Mouse (Mus musculus) heart, embryonic 15.5 days (tissue): ENCODE data around the gene Ankrd10. TPM values are rescaled to one million over a fixed set of nuclear protein-coding genes. Genes with fewer than 3 reads are reported as not detected.
"Not testable (repeated sequence)": the region's sequence is repeated elsewhere in the genome, so short reads cannot be mapped to it uniquely, and the experiment has no call there.

Source experiments
- ATAC-seq: fragments of 200-750 bp; cut with Nextera tagmentation; replicated peaks from 2 replicates; pipeline ENCODE4 v1.8.0; 2017; ENCODE audit warnings: low read depth, moderate TSS enrichment; ENCODE audit not compliant: insufficient number of reproducible peaks, insufficient read depth, low FRiP score
- H3K27ac ChIP-seq: fragments of 300-500 bp; sonication (generic); 2 replicates; pipeline ENCODE4 v1.5.1; 2015; ENCODE audit warnings: mild to moderate bottlenecking, inconsistent platforms
- H3K27me3 ChIP-seq: fragments of 300-500 bp; sonication (generic); 2 replicates; pipeline ENCODE4 v1.6.1; 2015; ENCODE audit warnings: inconsistent platforms
- H3K36me3 ChIP-seq: fragments of 300-500 bp; sonication (generic); 2 replicates; pipeline ENCODE4 v1.6.1; 2015; ENCODE audit warnings: mild to moderate bottlenecking, inconsistent platforms
- H3K4me1 ChIP-seq: fragments of 300-500 bp; sonication (generic); replicated peaks from 2 replicates; pipeline ENCODE4 v1.6.1; 2015; ENCODE audit warnings: inconsistent platforms
- H3K4me2 ChIP-seq: fragments of 300-500 bp; sonication (generic); 2 replicates; pipeline ENCODE4 v1.6.1; 2015; ENCODE audit warnings: inconsistent platforms, mild to moderate bottlenecking, moderate library complexity
- H3K4me3 ChIP-seq: fragments of 300-500 bp; sonication (generic); 2 replicates; pipeline ENCODE4 v1.5.1; 2015; ENCODE audit warnings: mild to moderate bottlenecking, inconsistent platforms
- H3K9ac ChIP-seq: fragments of 300-500 bp; sonication (generic); 2 replicates; pipeline ENCODE4 v1.6.1; 2015; ENCODE audit warnings: mild to moderate bottlenecking, inconsistent platforms
- H3K9me3 ChIP-seq: fragments of 300-500 bp; sonication (generic); replicated peaks from 2 replicates; pipeline ENCODE4 v1.6.1; 2016; ENCODE audit warnings: inconsistent platforms
- WGBS: fragments of 180-500 bp; shearing (Covaris S2); methylation state at CpG from one replicate; pipeline ENCODE4 v1.1.7; 2015; ENCODE audit warnings: mixed read lengths; 5-methylcytosine and 5-hydroxymethylcytosine counted together
- polyA plus RNA-seq: library from polyadenylated mRNA; unstranded; fragments of >200 nt; fragmentation: Nextera tagmentation; extraction: Ambion mirVana; gene quantifications from 2 replicates; pipeline ENCODE4 v1.2.1, GENCODE M21; 2015

The Ankrd10 gene
- polyA plus RNA-seq = 57.4 and 70.0 TPM in 2 replicates

DNA sequence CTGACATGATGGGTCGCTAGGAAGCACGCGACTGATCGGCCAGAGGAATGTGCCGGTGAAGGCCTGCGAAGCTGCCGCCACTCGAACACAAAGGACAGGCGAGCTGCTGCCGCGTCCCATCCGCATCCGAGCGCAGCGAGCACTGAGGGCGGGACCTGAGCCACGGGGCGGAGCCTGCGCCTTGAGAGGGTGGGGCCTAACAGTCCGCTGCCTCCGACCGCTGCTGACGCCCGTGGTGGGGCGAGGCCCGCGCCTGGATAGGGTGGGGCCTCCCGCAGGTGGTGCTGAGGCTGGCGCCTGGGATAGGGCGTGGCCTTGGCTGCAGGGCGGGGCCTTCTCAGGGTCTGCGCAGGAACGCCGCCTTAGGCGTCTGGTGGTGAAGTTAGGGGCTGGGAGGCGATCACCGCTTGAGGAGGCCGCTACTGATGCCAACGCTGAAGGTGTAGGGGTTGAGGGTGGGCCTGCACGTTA, at the start of gene Ankrd10:
Gene Ankrd10, minus strand, starts transcription at position 147 of the 471 bp plus-strand sequence.
- ATAC-seq = peak; percentile 95
- under 1% methylated on average over 40 of the region's 40 CpGs for WGBS
- no peaks in the 10 kb centered on the region for H3K9me3 ChIP-seq
- no peaks in the 10 kb centered on the region for H3K27me3 ChIP-seq
- H3K36me3 ChIP-seq = peaks cover 13% of the 10 kb centered on the region
- H3K4me2 ChIP-seq = peak within 1 kb of the TSS; percentile 88
- H3K4me1 ChIP-seq = peaks cover 41% of the 10 kb centered on the region
- H3K4me3 ChIP-seq = peak within 1 kb of the TSS; percentile 88
- peak within 1 kb of the TSS; percentile 99 for H3K27ac ChIP-seq
- peak within 1 kb of the TSS; percentile 89 for H3K9ac ChIP-seq

DNA sequence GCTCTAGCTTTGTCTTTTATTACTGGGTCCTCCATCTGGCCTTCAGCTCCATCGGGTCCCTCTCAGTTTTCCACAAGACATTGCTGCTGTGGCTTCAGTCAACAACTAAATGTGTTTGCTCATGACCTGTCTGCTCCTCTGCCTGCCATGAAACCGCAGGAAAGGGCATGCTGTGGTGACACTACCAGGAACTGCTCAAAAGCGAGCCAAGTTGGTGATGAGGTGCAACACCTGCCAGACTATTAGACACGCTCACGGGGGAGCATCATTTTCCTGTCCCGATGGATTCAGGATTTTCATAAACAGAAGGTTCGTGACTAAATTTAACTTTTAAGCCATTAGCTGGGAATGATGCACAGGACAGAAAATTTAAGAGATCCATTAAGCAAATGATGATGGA, 49.0 kb upstream of the Ankrd10 start:
- ATAC-seq = no peak
- Histone ChIP-seq H3K4me1 (no peaks in the 10 kb centered on the region), H3K4me2 (no peak overlapping the region), H3K36me3 (no peaks in the 10 kb centered on the region), H3K27me3 (no peaks in the 10 kb centered on the region; the same call in 1 of the 2 replicates), H3K9ac (no peak overlapping the region), H3K27ac (no peak overlapping the region), H3K4me3 (no peak overlapping the region), H3K9me3 (no peaks in the 10 kb centered on the region)
- WGBS = 83% methylated on average over 7 of the region's 7 CpGs

DNA sequence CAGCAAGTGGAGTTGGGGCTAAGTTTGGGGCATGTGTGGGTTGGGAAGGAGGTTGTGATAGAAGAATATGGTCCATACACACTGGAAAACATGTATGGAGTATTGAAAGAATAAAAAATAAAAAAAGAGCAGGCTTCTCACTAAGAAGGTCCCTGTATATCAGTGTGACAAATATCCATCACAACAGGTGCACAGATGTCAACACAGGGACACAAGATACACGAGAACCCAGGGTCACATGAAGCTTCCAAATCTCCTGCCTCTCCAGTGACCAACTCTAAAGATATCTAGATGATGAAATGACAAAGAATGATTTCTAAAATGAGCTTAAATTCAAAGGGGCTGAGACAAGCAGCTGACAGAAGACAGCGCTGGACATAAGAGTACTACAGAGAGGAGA, 32.8 kb upstream of the Ankrd10 start:
- Histone ChIP-seq H3K27me3 (no peaks in the 10 kb centered on the region), H3K9ac (no peak overlapping the region)
- WGBS = 68% methylated on average over 2 of the region's 2 CpGs

DNA sequence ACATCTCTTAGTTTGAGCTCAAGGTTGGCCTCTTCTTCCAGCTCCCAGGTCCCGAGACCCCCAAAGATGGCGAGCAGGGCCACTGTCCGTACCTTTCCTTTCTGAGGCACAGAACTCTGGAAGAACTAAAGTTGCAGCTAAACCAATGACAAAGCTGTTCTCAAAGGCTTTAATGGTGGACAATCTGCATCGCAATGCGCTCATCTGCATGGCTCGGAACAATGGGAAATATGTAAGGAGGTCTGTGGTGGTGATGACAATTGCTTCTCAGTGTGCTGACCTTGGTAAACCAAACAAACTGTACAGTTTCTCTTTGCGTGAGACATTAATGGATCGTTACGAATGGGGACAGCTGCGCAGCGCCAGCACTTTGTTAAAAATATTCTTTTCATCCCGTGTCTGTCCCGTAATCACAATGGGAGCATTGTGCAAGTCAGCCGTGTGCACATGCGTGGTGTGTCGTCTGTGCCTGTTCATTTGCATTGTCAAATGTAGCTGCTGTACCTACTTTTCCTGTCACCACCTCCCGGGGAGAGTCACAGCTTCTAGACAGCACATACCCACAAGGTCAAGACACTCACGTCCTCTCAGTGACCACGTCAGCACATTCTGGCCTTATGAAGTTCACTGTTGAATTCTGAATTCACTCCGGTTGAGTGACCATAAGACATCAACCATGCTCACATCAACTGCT, 30.6 kb upstream of the Ankrd10 start:
- not testable (repeated sequence) for H3K27ac ChIP-seq, H3K4me2 ChIP-seq, ATAC-seq, H3K4me3 ChIP-seq, H3K36me3 ChIP-seq, H3K27me3 ChIP-seq, H3K4me1 ChIP-seq, H3K9me3 ChIP-seq, H3K9ac ChIP-seq
- WGBS = 72% methylated on average over 20 of the region's 20 CpGs

More for the DNA sequence above, 32.8 kb upstream of the Ankrd10 start:
- Histone ChIP-seq H3K4me3 (no peak overlapping the region), H3K4me1 (no peaks in the 10 kb centered on the region), H3K9me3 (no peaks in the 10 kb centered on the region), H3K4me2 (no peak overlapping the region), H3K36me3 (no peaks in the 10 kb centered on the region), H3K27ac (no peak overlapping the region)
- ATAC-seq = no peak

DNA sequence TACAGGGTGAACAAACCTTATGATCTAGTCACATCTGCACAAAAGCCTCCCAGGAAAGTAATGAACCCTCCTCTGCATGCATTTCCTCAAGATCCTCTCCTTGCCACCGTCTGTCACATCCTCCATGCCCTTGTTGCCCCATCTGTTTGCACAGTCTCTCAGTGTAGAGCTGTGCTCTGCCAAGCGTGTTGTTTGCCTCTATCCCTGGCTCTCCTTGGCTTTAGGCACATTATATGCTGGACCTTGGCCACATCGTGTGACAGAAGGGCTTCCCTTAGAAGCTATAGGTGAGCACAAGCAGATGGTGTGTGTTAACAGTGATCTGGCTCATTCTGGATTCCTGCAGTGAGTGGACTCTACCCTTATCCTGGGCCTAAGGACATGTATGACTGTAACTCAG, 26.4 kb upstream of the Ankrd10 start:
- Histone ChIP-seq H3K27ac (no peak overlapping the region), H3K9me3 (no peaks in the 10 kb centered on the region), H3K36me3 (no peaks in the 10 kb centered on the region), H3K4me3 (no peak overlapping the region), H3K4me1 (no peaks in the 10 kb centered on the region), H3K9ac (no peak overlapping the region), H3K27me3 (no peaks in the 10 kb centered on the region), H3K4me2 (no peak overlapping the region)
- WGBS = 76% methylated on average over 3 of the region's 3 CpGs
- no peak for ATAC-seq

DNA sequence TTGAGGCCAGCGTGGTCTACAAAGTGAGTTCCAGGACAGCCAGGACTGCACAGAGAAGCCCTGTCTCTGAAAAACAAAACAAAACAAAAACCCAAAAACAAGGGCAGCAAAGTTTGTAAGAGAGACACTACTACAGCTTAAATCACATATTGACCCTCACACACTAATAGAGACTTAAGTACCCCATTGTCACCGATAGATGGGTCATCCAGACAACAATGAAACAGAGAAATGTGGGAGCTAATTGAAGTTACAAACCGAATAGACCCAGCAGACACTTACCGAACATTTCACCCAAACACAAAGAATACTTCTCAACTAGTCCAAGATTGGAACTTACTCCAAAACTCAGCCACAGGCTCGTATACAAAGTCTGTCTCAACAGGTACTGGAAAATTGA, 14.5 kb upstream of the Ankrd10 start:
- H3K27ac ChIP-seq = no peak overlapping the region
- H3K27me3 ChIP-seq = no peaks in the 10 kb centered on the region
- no peak overlapping the region for H3K4me2 ChIP-seq
- no peaks in the 10 kb centered on the region for H3K4me1 ChIP-seq
- ATAC-seq = no peak
- no peak overlapping the region for H3K9ac ChIP-seq
- no peaks in the 10 kb centered on the region for H3K9me3 ChIP-seq
- H3K4me3 ChIP-seq = no peak overlapping the region
- WGBS = 87% methylated on average over 5 of the region's 5 CpGs
- H3K36me3 ChIP-seq = no peaks in the 10 kb centered on the region

DNA sequence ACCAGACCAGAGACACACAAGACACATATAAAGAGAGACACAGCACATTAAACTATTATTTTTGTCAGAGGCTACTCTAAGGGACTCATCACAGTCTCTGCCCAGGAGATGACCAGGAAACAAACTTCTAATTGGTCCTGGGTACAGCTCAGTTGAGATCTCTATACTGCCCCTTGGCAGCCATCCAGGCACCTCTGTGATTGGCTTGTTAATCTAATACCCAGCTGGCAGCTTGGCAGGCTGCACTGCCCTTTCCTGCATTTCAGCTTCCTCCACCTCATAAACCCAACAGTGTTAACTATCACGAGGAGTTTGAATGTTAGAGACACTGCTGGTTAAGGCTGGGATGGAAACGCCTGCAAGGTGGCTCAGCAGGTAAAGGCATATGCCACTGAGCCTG, 7.6 kb upstream of the Ankrd10 start:
- H3K9ac ChIP-seq = no peak overlapping the region
- 73% methylated on average over 2 of the region's 2 CpGs for WGBS
- no peaks in the 10 kb centered on the region for H3K36me3 ChIP-seq
- no peak overlapping the region for H3K4me3 ChIP-seq
- H3K4me2 ChIP-seq = no peak overlapping the region
- H3K27ac ChIP-seq = no peak overlapping the region
- no peak for ATAC-seq
- H3K9me3 ChIP-seq = no peaks in the 10 kb centered on the region
- 0 out of 2 replicates have a peak, but pooled peaks cover 3% of the 10 kb centered on the region for H3K4me1 ChIP-seq
- H3K27me3 ChIP-seq = no peaks in the 10 kb centered on the region

DNA sequence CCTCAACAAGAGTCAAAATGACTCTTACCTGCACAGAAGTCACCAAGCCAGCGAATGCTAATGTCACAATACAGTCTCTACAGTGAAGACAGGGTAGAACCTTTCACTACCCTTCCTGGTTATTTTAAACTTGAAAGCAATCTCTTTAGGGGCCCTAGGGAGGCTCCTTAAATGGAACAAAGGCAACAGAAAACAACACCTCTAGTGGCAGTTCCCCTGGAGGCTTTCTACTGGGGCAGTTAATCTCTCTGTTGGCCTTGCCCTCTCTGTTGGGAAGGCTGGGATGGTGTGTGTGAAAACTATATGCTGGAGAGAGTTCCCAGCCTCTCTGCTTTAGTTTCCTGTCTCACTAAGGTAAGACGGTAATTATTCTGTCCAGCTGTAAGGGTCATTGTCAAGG, 5.0 kb upstream of the Ankrd10 start:
- no peak overlapping the region for H3K4me3 ChIP-seq
- no peaks in the 10 kb centered on the region for H3K27me3 ChIP-seq
- no peak overlapping the region for H3K4me2 ChIP-seq
- H3K9me3 ChIP-seq = no peaks in the 10 kb centered on the region
- H3K36me3 ChIP-seq = no peaks in the 10 kb centered on the region
- H3K27ac ChIP-seq = no peak overlapping the region
- H3K4me1 ChIP-seq = peaks cover 11% of the 10 kb centered on the region
- no peak overlapping the region for H3K9ac ChIP-seq
- ATAC-seq = no peak
- WGBS = 50% methylated on average over 2 of the region's 2 CpGs

DNA sequence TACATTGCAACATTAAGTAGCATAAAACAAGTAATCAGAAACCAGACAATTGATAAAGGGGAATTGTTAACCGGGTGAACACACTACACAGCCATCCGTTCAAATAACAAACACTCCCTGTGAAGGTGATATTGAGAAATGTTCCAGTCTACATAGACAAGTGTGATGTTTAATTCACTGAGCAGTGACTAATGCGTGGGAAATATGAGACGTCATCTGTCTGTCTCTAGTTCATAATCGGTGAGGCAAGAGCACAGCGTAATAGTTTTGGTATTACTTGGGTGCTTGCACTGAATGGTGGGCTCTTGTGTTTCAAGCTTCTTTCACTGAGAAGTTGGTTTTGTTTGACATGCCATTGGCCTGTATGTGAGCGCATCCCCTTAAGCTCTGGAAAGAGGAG, 2.0 kb upstream of the Ankrd10 start:
- H3K36me3 ChIP-seq = no peaks in the 10 kb centered on the region
- no peak overlapping the region for H3K9ac ChIP-seq
- no peak overlapping the region for H3K4me2 ChIP-seq
- H3K9me3 ChIP-seq = no peaks in the 10 kb centered on the region
- ATAC-seq = no peak
- peaks cover 26% of the 10 kb centered on the region for H3K4me1 ChIP-seq
- no peak overlapping the region for H3K4me3 ChIP-seq
- no peak overlapping the region for H3K27ac ChIP-seq
- no peaks in the 10 kb centered on the region for H3K27me3 ChIP-seq
- WGBS = 90% methylated on average over 7 of the region's 7 CpGs

DNA sequence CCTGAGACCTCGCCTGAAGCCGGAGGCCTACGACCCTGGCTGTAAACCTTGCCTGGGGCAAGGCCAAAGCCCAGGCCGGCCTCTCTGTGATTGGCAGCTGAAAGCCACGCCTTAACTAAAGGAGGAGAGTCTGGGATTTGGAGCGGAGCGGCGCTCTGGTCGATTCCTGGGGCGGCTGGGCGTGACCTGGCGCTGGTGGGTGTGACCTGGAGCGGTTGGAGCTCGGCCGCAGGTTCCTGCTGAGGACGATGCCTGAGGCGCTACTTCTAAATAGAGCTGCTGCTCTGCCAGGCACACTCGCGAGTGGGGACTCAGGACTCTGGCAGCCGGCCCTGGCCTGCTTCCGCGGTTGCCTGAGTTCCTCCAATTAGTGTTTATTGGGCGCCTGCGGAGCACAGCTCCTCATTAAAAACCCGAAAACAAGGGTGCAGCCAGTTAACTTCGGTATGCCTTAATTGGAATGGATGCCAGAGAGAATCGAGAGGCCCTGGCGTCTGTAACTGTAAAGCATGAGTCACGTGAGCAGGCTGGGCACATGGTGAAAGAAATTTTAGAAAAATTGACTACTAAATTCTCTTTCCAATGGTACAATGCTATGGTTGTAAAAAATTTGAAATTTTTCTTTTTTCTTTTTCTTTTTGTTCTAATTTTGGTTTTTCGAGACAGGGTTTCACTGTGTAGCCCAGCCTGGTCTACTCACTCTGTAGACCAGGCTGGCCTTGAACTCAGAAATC, 934 bp upstream of the Ankrd10 start:
- WGBS = 4% methylated on average over 30 of the region's 30 CpGs
- no peaks in the 10 kb centered on the region for H3K9me3 ChIP-seq

DNA sequence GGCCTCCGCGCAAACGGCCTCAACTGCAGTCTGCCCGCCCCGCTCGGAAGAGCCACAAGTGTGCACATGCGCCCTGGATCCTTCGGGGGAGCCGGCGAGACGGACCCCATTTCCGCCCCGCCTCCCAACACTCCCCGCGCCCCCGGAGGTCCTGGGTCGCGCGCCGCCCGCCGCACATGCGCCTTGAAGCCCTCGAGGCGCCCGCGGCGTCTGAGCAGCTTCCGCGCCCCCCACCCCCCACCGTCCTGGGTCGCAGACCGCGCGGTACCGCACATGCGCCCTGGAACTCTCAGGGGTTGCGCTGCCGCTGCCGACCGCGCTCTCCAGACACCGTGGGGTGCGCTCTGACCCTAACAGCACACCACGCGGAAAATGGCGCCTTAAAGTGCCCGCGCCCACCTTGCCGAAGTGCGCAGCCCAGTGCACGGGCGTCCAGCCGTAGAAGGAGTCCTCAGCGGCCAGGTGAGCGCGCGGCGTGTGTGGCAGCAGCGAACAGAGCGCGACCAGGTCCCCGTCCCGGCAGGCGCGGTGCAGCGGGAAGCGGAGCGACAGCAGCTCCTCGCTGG, 462 bp downstream of the Ankrd10 start:
- under 1% methylated on average over 70 of the region's 70 CpGs for WGBS
- Histone ChIP-seq H3K9me3 (no peaks in the 10 kb centered on the region), H3K4me2 (peak overlapping the region; percentile 88), H3K36me3 (peaks cover 19% of the 10 kb centered on the region), H3K4me1 (peaks cover 42% of the 10 kb centered on the region), H3K9ac (peak overlapping the region; percentile 89), H3K4me3 (peak overlapping the region; percentile 88), H3K27ac (peak overlapping the region; percentile 99), H3K27me3 (no peaks in the 10 kb centered on the region)
- peak; percentile 79 for ATAC-seq

More for the DNA sequence above, 934 bp upstream of the Ankrd10 start:
- Histone ChIP-seq H3K4me3 (peak overlapping the region; percentile 88), H3K4me2 (peak overlapping the region; percentile 88), H3K27me3 (no peaks in the 10 kb centered on the region), H3K27ac (peak overlapping the region; percentile 99), H3K4me1 (peaks cover 34% of the 10 kb centered on the region), H3K36me3 (peaks cover 5% of the 10 kb centered on the region), H3K9ac (peak overlapping the region; percentile 16)
- ATAC-seq = peak; percentile 61
